Mouse (Mus musculus): ENCODE data around the gene Mmp27. TPM values are rescaled to one million over a fixed set of nuclear protein-coding genes. Genes with fewer than 3 reads are reported as not detected.

The Mmp27 gene
- 0.44 and 0.54 TPM in 2 replicates for polyA plus RNA-seq (2012; rRNA removed; ENCODE audit: low replicate concordance)

GRCm38 (mm10) chr9:7571162-7571561, at the start of gene Mmp27:
Mmp27 (plus strand) TSS chr9:7571396.

GRCm38 (mm10) chr9:7558221-7559017, 12.8 kb upstream of the Mmp27 start, which contains the start of gene Mmp8:
Mmp8 (plus strand) TSS chr9:7558456.

GRCm38 (mm10) chr9:7627931-7628330, 56.7 kb downstream of the Mmp27 start, which contains the start of gene Mmp20:
Mmp20 (plus strand) TSS chr9:7628231.

Other genes starting within 250 kb of the Mmp27 start
- gene Mmp12, start 227.0 kb upstream of the Mmp27 start, polyA plus RNA-seq (2012; rRNA removed; ENCODE audit: low replicate concordance) = 1.3 and 7.4 TPM in 2 replicates
- gene Mmp1b, start 183.3 kb upstream of the Mmp27 start, polyA plus RNA-seq (2012; rRNA removed; ENCODE audit: low replicate concordance) = not detected in 2 replicates
- gene Mmp3, start 125.6 kb upstream of the Mmp27 start, polyA plus RNA-seq (2012; rRNA removed; ENCODE audit: low replicate concordance) = 3.5 and 13.1 TPM in 2 replicates
- 1.2 TPM in 1 of 2 replicates, not detected in the other for gene Mmp10, start 69.0 kb upstream of the Mmp27 start, polyA plus RNA-seq (2012; rRNA removed; ENCODE audit: low replicate concordance)
- 0.23 TPM in 1 of 2 replicates, not detected in the other for gene Mmp8, start 12.9 kb upstream of the Mmp27 start, polyA plus RNA-seq (2012; rRNA removed; ENCODE audit: low replicate concordance)
- not detected in 2 replicates for gene Mmp20, start 56.8 kb downstream of the Mmp27 start, polyA plus RNA-seq (2012; rRNA removed; ENCODE audit: low replicate concordance)
- gene Mmp7, start 120.7 kb downstream of the Mmp27 start, polyA plus RNA-seq (2012; rRNA removed; ENCODE audit: low replicate concordance) = 0.19 and 4.5 TPM in 2 replicates
- gene Tmem123, start 192.6 kb downstream of the Mmp27 start, polyA plus RNA-seq (2012; rRNA removed; ENCODE audit: low replicate concordance) = 56.3 and 102 TPM in 2 replicates

Measured in subcutaneous adipose tissue, adult 2 months (tissue).